Mouse (Mus musculus) B cell, adult 2 months (primary cell): ENCODE results near the gene Gm11037.
A peak's percentile ranks its signal among the peaks of the same experiment; 100 is the strongest.

Source experiments
- DNase-seq, 2 experiments: peaks; one replicate each; pipeline ENCODE4 v3.0.0; 2022

Gm11037 gene

GRCm38 (mm10) chr2:131152166-131152730, 19.0 kb downstream of the Gm11037 start:
- no peak for DNase-seq

- no peak for DNase-seq
Measured at GRCm38 (mm10) chr2:131154036-131154435, 20.7 kb downstream of the Gm11037 start.

- DNase-seq: no peak
Measured at GRCm38 (mm10) chr2:131156987-131157386, 23.7 kb downstream of the Gm11037 start.

- DNase-seq: no peak
Measured at GRCm38 (mm10) chr2:131159491-131159910, 26.2 kb downstream of the Gm11037 start.

- DNase-seq: peak; percentile 94 to 96
Measured at GRCm38 (mm10) chr2:131159938-131160581, 26.8 kb downstream of the Gm11037 start, which contains the start of gene 1700037H04Rik. Gene 1700037H04Rik, minus strand, starts transcription at chr2:131160081.

GRCm38 (mm10) chr2:131160671-131161111, 27.4 kb downstream of the Gm11037 start:
- DNase-seq: no peak

- no peak for DNase-seq
Measured at GRCm38 (mm10) chr2:131163924-131164323, 30.6 kb downstream of the Gm11037 start.

GRCm38 (mm10) chr2:131166172-131166571, 32.9 kb downstream of the Gm11037 start:
- no peak for DNase-seq

- no peak for DNase-seq
Measured at GRCm38 (mm10) chr2:131167984-131168383, 34.7 kb downstream of the Gm11037 start.

GRCm38 (mm10) chr2:131168914-131169313, 35.6 kb downstream of the Gm11037 start:
- DNase-seq: no peak

GRCm38 (mm10) chr2:131170936-131171335, 37.6 kb downstream of the Gm11037 start:
- DNase-seq: no peak

GRCm38 (mm10) chr2:131171401-131172104, 38.3 kb downstream of the Gm11037 start:
- peak; percentile 62 to 63 for DNase-seq

GRCm38 (mm10) chr2:131172322-131172721, 39.0 kb downstream of the Gm11037 start:
- DNase-seq: no peak

- DNase-seq: peak; percentile 66 to 72
Measured at GRCm38 (mm10) chr2:131174700-131175099, 41.4 kb downstream of the Gm11037 start.

GRCm38 (mm10) chr2:131175286-131175944, 42.1 kb downstream of the Gm11037 start:
- no peak for DNase-seq

- no peak for DNase-seq
Measured at GRCm38 (mm10) chr2:131175945-131176309, 42.6 kb downstream of the Gm11037 start.

- DNase-seq: no peak
Measured at GRCm38 (mm10) chr2:131176491-131176890, 43.2 kb downstream of the Gm11037 start.

GRCm38 (mm10) chr2:131177932-131178331, 44.6 kb downstream of the Gm11037 start:
- DNase-seq: no peak

GRCm38 (mm10) chr2:131178828-131179245, 45.5 kb downstream of the Gm11037 start:
- DNase-seq: no peak

- peak; percentile 39 to 60 for DNase-seq
Measured at GRCm38 (mm10) chr2:131179246-131179886, 46.1 kb downstream of the Gm11037 start.

- peak; percentile 81 to 84 for DNase-seq
Measured at GRCm38 (mm10) chr2:131179990-131180587, 46.8 kb downstream of the Gm11037 start, which contains the start of gene Cenpb. Gene Cenpb, minus strand, starts transcription at chr2:131180067.
